Mouse (Mus musculus): ENCODE measurements at regions not wholly inside any gene's neighbourhood (a gene's known extent, or its start where the extent isn't known, plus 50 kb on each side); places are given as distances from the start of the nearest gene placed in this dataset.
"Not testable (repeated sequence)": the region's sequence is repeated elsewhere in the genome, so short reads cannot be mapped to it uniquely, and the experiment has no call there.

- intact Hi-C loops (cut with DNase I): no loop called here
- peak in 1 of 2 experiments; percentile 48 for DNase-seq (ENCODE audit: extremely low spot score in 1 of 2, low spot score in 2 of 2)
Measured at GRCm38 (mm10) chr8:28341236-28341635, 893.8 kb downstream of the Poteg start.

DNA sequence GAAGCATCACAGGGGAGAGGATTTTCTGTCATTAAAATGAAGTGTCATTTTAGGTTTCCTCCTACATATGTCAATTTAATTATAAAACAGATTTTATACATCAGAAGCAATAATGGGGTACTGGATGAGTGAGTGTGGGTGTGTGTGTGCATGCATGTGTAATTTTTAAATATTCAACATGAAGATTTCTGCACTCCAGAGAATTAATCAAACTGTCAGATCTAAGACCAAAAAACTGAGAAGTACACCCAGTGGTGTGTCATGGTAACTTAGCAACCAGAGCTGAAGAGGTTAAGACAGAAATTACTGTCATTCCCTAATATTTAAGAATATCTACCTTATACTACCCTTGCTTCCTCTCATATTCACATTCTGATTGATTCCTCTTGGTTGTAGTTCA, 919.0 kb downstream of the Poteg start:
- intact Hi-C loops (cut with DNase I): no loop called here
- DNase-seq (ENCODE audit: extremely low spot score in 1 of 2, low spot score in 2 of 2): no peak

- DNase-seq (ENCODE audit: extremely low spot score in 1 of 2, low spot score in 2 of 2): no peak
- intact Hi-C loops (cut with DNase I): no loop called here
Measured at GRCm38 (mm10) chr8:28367361-28367760, 919.9 kb downstream of the Poteg start.

- intact Hi-C loops (cut with DNase I): no loop called here
Measured at GRCm38 (mm10) chr8:28371752-28372151, 924.3 kb downstream of the Poteg start.

DNA sequence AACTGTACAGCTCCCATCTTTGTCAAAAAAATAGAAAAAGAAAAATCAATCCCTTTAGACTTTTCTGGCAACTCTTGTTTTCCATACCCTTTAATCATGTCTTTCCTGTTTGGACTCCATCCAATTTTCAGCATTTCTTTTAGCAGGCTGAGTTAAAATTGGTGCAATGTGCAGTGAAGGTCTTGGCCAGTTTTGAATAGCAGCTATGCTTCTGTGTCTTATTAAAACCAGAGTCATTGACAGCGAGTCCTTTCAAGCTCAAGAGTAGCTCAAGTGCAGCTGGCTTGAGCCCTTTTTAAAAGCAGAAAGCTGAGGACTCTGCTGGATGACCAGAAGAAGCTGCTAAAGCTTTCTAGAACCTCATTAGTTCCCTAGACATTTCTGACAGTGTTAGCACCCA, 952.7 kb downstream of the Poteg start:
- DNase-seq (ENCODE audit: extremely low spot score in 1 of 2, low spot score in 2 of 2): no peak
- intact Hi-C loops (cut with DNase I): no loop called here

More at GRCm38 (mm10) chr8:28371752-28372151, 924.3 kb downstream of the Poteg start:
- no peak for DNase-seq (ENCODE audit: extremely low spot score in 1 of 2, low spot score in 2 of 2)

GRCm38 (mm10) chr8:28427544-28428135, 980.2 kb downstream of the Poteg start:
- intact Hi-C loops (cut with DNase I): no loop called here
- DNase-seq (ENCODE audit: extremely low spot score in 1 of 2, low spot score in 2 of 2): peak in 1 of 2 experiments; percentile 2

DNA sequence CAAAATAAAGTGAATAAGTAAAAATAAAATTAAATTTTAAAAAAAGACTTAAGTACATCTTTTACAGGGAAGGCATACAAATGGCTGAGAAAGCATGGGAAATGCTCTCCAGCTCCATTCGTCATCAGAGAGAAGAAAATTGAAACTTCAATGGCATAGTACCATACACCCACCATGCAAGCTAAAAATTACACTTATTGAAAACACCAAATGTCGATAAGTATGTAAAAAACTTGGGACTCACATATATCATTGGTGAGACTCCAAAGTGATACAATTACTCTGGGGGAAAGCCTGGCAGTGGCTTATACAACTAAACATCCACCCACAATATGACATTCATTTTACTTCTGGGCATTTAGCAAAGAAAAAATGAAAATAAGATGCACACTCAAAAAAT, 1025.7 kb downstream of the Poteg start:
- intact Hi-C loops (cut with DNase I): no loop called here
- DNase-seq (ENCODE audit: extremely low spot score in 1 of 2, low spot score in 2 of 2): peak in 1 of 2 experiments; percentile 19

- intact Hi-C loops (cut with DNase I): no loop called here
- DNase-seq (ENCODE audit: extremely low spot score in 1 of 2, low spot score in 2 of 2): no peak
Measured at GRCm38 (mm10) chr8:28487913-28488312, 1040.4 kb downstream of the Poteg start.

- intact Hi-C loops (cut with DNase I): no loop called here
- DNase-seq (ENCODE audit: extremely low spot score in 1 of 2, low spot score in 2 of 2): no peak
Measured at GRCm38 (mm10) chr8:28503488-28504319, 1056.2 kb downstream of the Poteg start.

GRCm38 (mm10) chr8:28523506-28523905, 1076.0 kb downstream of the Poteg start:
- DNase-seq (ENCODE audit: extremely low spot score in 1 of 2, low spot score in 2 of 2); intact Hi-C loops (cut with DNase I): not testable (repeated sequence)

DNA sequence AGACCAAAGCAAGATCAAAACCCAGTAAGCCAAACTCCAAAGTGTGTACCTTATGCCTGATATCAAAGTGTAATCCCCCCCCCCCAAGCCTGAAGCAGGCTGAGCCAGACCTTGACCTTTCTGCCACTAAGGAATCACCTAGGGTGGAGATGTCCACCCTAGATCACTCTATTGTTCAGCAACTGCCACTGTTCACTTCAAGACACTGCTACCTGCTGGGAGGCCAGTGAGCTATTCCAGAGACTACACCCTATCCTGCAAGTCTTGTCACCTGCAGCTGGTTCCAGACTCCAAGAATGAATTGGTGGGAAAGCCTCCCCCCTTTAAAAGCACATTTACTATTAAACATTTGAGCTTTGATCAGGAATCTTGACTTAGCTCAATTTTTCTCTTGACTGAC, 1099.8 kb downstream of the Poteg start:
- DNase-seq (ENCODE audit: extremely low spot score in 1 of 2, low spot score in 2 of 2): no peak
- intact Hi-C loops (cut with DNase I): no loop called here

DNA sequence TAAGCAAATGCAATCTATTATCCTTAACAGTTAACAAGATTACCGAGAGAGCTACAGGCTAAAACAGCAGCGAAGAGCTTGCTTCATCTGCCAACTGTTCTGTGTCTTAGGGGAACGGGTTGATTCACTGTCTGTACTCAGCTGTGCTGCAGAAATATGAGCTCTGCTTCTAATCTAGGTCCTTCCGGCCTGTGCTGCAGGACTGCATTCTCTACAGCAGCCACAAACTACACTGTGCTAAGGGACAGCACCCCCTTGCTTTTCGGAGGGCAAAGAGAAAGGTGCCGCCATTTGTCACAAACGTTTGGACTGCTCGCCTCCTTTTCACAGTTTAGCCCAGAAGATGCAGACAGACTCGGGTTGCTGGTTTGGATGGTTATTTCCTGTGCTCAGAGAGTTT, 1112.4 kb downstream of the Poteg start:
- no peak for DNase-seq (ENCODE audit: extremely low spot score in 1 of 2, low spot score in 2 of 2)
- intact Hi-C loops (cut with DNase I): no loop called here

GRCm38 (mm10) chr8:28579250-28579651, 1131.8 kb downstream of the Poteg start:
- no peak for DNase-seq (ENCODE audit: extremely low spot score in 1 of 2, low spot score in 2 of 2)
- intact Hi-C loops (cut with DNase I): no loop called here

DNA sequence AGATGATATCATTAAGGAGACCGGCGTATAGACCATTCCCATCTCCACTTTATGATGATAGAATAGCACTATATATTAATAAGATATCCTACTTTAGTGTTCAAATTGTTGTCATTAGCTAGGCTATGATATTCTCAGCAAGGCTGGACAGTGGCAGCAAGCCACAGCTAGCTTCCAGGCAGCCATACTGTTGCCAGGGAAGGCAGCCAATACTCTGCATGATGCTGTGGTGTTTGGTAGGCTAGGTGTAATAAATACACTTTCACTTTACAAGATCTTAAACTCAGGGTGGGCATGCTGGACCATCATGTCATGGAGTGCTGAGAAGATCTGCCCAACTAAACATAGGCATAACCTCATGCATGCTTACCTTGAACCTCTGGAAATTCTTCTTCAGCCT, 1133.4 kb downstream of the Poteg start:
- intact Hi-C loops (cut with DNase I): no loop called here
- DNase-seq (ENCODE audit: extremely low spot score in 1 of 2, low spot score in 2 of 2): no peak

DNA sequence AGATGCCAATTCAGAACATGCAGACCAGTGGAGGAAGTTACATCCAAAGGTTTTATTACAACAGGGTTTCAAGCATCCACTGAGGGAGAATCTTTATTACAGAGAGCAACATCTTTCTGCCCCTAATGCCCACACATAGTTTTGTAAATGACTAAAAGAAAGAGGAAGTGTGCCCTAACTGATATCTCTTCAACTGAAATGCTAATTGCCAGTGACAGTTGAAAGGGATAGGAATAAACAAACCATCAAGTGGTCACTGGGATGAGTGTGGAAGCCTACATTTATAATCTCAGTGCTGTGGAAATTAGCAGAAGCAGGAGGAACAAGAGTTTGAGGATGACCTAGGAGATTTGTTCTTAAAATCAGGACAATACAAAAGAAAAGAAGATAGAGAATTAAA, 1142.5 kb downstream of the Poteg start:
- intact Hi-C loops (cut with DNase I): no loop called here
- no peak for DNase-seq (ENCODE audit: extremely low spot score in 1 of 2, low spot score in 2 of 2)

- peak in 1 of 2 experiments; percentile 50 for DNase-seq (ENCODE audit: extremely low spot score in 1 of 2, low spot score in 2 of 2)
- intact Hi-C loops (cut with DNase I): no loop called here
Measured at GRCm38 (mm10) chr8:28593238-28593637, 1145.8 kb downstream of the Poteg start.

GRCm38 (mm10) chr8:28594191-28594590, 1146.7 kb downstream of the Poteg start:
- intact Hi-C loops (cut with DNase I): no loop called here

DNA sequence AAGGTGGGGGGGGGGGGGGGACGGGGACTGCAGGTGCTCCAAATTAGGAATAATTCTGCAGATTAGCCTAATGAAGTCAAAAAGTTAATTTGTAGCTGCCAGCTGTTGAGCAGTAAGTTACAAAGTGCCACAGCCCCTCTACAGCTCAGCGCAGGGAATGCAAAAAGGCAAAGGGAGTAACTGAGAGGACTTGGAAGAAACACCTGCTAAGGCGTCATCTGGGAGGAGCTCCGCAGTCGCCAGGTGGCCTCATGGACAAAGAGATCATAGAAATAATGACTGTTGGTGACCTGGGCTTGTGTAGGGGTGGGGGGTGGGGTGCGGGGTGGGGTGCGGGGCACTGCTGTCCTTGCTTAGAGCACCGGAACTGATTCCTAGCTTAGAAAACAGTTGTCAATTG, 1147.1 kb downstream of the Poteg start:
- intact Hi-C loops (cut with DNase I): no loop called here
- DNase-seq (ENCODE audit: extremely low spot score in 1 of 2, low spot score in 2 of 2): peak in 1 of 2 experiments; percentile 15

More at GRCm38 (mm10) chr8:28594191-28594590, 1146.7 kb downstream of the Poteg start:
- no peak for DNase-seq (ENCODE audit: extremely low spot score in 1 of 2, low spot score in 2 of 2)

DNA sequence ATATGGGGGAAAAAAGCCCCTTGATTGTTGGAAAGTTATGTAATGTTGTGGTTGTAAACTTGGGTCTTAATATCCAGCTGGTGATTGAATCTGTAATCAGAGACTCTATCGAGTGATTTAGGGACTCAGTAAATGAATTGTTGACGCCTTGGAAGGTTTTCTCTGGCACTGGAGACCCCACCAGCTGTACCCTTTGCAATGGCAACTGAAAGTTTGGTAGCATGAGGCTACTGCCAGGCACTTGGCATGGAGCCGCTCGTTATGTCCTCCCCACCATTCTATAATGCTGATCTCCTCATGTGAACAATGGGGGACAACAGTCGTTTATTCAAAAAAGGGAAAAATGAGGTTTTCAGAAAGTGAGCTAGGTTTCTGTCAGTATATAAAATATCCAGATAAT, 1148.4 kb downstream of the Poteg start:
- DNase-seq (ENCODE audit: extremely low spot score in 1 of 2, low spot score in 2 of 2): no peak

More for the DNA sequence above, 1148.4 kb downstream of the Poteg start:
- intact Hi-C loops (cut with DNase I): no loop called here

Data from left cerebral cortex, postnatal 10 days (tissue).